Mouse (Mus musculus): ENCODE measurements around the gene Trim3. TPM values are rescaled to one million over a fixed set of nuclear protein-coding genes. Genes with fewer than 3 reads are reported as not detected.

Trim3 gene
- polyA plus RNA-seq, 1 experiment from 2014 or later = 74.5 TPM

DNA sequence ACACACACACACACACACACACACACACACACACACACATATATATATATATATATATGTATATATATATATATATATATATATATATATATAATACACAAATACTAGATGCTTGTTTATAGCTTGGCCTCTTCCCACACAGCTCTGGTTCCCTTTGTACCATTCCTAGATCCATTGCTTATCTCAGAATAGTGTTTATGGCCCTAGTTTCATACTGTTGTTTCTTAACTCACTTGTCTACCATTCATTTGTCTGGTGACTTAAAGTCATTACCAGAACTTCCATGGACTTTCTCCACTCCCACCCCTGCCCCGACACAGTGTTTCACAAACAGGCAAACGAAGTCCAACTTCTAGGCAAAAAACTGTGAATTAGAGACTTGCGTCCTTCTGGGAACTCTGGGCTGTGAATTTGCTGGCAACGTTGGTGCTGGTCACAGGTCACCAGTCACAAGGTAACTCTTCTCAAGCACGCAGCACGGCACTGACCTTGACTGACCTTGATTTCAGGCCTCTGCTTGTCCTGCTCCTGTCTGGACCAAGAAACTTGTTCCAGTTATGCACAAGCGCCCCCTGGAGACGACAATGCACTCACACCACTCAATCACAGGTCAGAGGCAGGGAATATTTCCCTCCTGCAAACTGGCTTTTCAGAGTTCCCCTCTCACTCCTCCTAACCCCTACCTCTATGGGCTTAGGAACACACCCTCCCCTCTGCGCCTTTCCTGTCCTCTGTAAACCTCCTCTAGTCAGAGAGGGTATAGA is 30.3 kb downstream of the Trim3 start:
- Histone ChIP-seq H3K27ac (no peak overlapping the region), H3K9me3 (0 out of 2 replicates have a peak, but pooled peaks cover 6% of the 10 kb centered on the region), H3K27me3 (no peaks in the 10 kb centered on the region), H3K4me1 (replicated peaks) (no peaks in the 10 kb centered on the region), H3K4me3 (replicated peaks) (no peak overlapping the region), H3K9ac (replicated peaks) (no peak overlapping the region), H3K4me2 (replicated peaks) (no peak overlapping the region), H3K36me3 (no peaks in the 10 kb centered on the region)
- ATAC-seq = peak; percentile 86
- WGBS = 38% methylated on average over 9 of the region's 9 CpGs

DNA sequence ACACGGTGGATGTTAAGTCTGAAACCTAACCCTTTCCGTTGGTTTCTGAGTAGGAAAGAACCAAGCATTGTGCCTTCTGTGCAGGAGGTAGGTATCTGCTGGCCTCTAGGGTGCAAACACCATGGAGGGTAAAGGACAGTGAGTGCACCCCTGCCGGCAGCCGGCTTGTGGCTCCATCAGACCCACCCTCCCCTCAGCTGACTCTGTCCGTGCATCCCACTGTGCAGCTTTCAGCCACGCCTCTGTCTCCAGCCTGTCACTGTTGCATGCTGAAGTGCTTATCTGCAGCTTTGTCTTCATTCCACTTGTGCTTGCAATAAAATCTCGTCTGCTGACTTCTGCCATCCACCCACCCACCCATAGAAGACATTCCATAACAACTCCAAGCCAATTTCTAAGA is 43.3 kb downstream of the Trim3 start:
- no peaks in the 10 kb centered on the region for H3K36me3 ChIP-seq
- no peak overlapping the region for H3K27ac ChIP-seq
- H3K9me3 ChIP-seq = no peaks in the 10 kb centered on the region
- no peak overlapping the region for H3K4me3 ChIP-seq (replicated peaks)
- no peak overlapping the region for H3K9ac ChIP-seq (replicated peaks)
- no peak for ATAC-seq
- no peaks in the 10 kb centered on the region for H3K27me3 ChIP-seq
- WGBS = 17% methylated on average over 7 of the region's 7 CpGs
- H3K4me2 ChIP-seq (replicated peaks) = no peak overlapping the region
- no peaks in the 10 kb centered on the region for H3K4me1 ChIP-seq (replicated peaks)

DNA sequence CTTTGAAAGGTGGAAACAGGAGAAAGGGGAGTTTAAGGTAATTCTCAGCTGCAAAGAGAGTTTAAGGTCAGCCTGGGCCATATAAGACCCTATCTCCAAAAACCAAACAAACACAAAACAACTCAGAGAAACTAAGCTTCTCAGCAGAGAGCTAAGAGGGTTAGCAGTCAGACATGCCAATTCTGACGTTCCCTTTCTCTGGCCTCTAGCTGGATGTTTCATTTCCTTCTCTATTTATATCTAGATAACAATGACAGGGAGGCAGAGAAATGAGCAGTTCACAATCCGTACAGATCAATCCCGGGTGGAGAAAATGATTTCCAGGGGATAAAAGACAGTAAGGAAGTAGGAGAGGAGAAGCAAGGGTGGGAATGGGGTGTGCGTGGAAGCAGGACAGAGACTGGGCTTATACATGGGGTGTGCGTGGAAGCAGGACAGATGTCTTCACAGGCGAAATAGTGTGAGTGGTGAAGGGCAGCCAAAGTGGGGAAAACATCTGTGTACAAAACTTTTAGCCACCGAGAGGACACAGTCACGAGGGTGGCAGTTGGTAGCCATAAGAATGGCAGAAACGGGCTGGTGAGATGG is 45.0 kb downstream of the Trim3 start:
- Histone ChIP-seq H3K27me3 (no peaks in the 10 kb centered on the region), H3K4me3 (replicated peaks) (no peak overlapping the region), H3K4me2 (replicated peaks) (no peak overlapping the region), H3K9me3 (no peaks in the 10 kb centered on the region), H3K36me3 (no peaks in the 10 kb centered on the region), H3K27ac (no peak overlapping the region), H3K4me1 (replicated peaks) (no peaks in the 10 kb centered on the region), H3K9ac (replicated peaks) (no peak overlapping the region)
- WGBS = 72% methylated on average over 9 of the region's 9 CpGs
- ATAC-seq = no peak

DNA sequence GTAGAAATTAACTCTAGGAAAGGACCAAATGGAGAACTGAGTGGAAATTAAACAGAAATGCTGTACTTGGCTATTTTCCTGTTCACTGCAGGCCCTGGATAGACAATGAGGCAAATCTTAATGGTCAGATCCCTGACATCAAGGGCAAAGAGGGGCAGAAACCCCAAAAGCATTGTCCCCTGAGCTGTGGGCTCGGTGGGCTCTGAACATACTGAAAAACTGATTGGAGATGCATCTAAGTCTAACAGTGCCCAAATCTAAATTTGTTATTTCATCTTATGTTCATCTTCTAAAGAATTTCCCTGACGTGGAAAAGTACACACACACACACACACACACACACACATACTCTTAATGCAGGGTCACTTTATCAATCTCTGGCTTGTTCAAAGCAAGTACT is 51.4 kb downstream of the Trim3 start:
- Histone ChIP-seq H3K27me3 (no peaks in the 10 kb centered on the region), H3K4me2 (replicated peaks) (peak overlapping the region; percentile 78), H3K4me1 (replicated peaks) (peaks cover 38% of the 10 kb centered on the region), H3K36me3 (no peaks in the 10 kb centered on the region), H3K27ac (peak overlapping the region; percentile 98), H3K9ac (replicated peaks) (peak overlapping the region; percentile 89; the same call in 1 of the 2 replicates), H3K9me3 (no peaks in the 10 kb centered on the region), H3K4me3 (replicated peaks) (peak overlapping the region; percentile 77)
- no peak for ATAC-seq
- 83% methylated on average over 2 of the region's 2 CpGs for WGBS

DNA sequence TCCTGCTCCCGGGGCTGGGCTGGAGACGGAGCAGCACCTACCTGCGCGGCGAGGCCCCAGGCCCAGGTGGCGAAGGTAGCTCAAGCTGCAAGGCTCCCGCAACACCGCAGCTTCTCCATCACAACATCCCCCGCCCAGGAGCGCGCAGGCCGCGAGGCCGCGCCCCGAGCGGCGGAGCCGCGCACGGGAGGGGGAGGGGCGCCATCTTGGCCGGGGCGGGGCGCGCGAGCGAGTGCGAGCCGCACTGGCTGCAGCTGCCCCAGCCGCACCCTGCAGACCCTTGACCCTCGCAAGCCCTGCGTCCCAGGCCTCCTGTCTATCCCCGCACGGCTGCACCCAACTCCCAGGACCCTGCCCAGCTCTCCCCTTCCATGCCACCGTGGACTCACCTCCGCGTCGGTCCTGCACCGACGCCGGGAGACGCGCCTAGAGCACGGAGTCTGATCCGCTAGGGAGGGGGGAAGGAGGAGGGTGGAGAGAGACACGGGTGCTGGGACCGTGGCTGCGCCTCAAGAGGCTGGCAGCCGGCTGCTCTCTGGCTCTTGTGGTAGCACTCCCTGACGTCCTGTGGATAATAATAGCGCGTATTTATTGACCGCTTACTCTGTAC is 52.2 kb downstream of the Trim3 start, which contains the start of gene Apbb1:
TSS of gene Apbb1 (minus strand) at position 560 of the 610 bp plus-strand sequence.
- no peaks in the 10 kb centered on the region for H3K9me3 ChIP-seq
- WGBS = under 1% methylated on average over 44 of the region's 54 CpGs
- peak within 1 kb of the TSS; percentile 89 for H3K9ac ChIP-seq (replicated peaks)
- peak within 1 kb of the TSS; percentile 77 for H3K4me3 ChIP-seq (replicated peaks)
- ATAC-seq = peak; percentile 94
- H3K36me3 ChIP-seq = 0 out of 2 replicates have a peak, but pooled peaks cover 1% of the 10 kb centered on the region
- peaks cover 46% of the 10 kb centered on the region for H3K4me1 ChIP-seq (replicated peaks)
- peak within 1 kb of the TSS; percentile 78 for H3K4me2 ChIP-seq (replicated peaks)
- no peaks in the 10 kb centered on the region for H3K27me3 ChIP-seq
- H3K27ac ChIP-seq = peak within 1 kb of the TSS; percentile 98

GRCm38 (mm10) chr7:105580627-105581089 is 52.7 kb downstream of the Trim3 start:
- Histone ChIP-seq H3K9me3 (no peaks in the 10 kb centered on the region), H3K4me3 (replicated peaks) (peak overlapping the region; percentile 77), H3K36me3 (0 out of 2 replicates have a peak, but pooled peaks cover 3% of the 10 kb centered on the region), H3K9ac (replicated peaks) (peak overlapping the region; percentile 89), H3K27ac (peak overlapping the region; percentile 98), H3K4me1 (replicated peaks) (peaks cover 51% of the 10 kb centered on the region), H3K4me2 (replicated peaks) (peak overlapping the region; percentile 78), H3K27me3 (no peaks in the 10 kb centered on the region)
- ATAC-seq = peak; percentile 74
- WGBS = 1% methylated on average over 14 of the region's 22 CpGs

GRCm38 (mm10) chr7:105578481-105578880 is 54.9 kb downstream of the Trim3 start:
- Histone ChIP-seq H3K9me3 (no peaks in the 10 kb centered on the region), H3K27ac (no peak overlapping the region), H3K4me1 (replicated peaks) (peaks cover 64% of the 10 kb centered on the region), H3K4me3 (replicated peaks) (no peak overlapping the region), H3K36me3 (peaks cover 19% of the 10 kb centered on the region), H3K9ac (replicated peaks) (no peak overlapping the region), H3K4me2 (replicated peaks) (no peak overlapping the region; the same call in 1 of the 2 replicates), H3K27me3 (no peaks in the 10 kb centered on the region)
- ATAC-seq = no peak
- 84% methylated on average over 2 of the region's 2 CpGs for WGBS

DNA sequence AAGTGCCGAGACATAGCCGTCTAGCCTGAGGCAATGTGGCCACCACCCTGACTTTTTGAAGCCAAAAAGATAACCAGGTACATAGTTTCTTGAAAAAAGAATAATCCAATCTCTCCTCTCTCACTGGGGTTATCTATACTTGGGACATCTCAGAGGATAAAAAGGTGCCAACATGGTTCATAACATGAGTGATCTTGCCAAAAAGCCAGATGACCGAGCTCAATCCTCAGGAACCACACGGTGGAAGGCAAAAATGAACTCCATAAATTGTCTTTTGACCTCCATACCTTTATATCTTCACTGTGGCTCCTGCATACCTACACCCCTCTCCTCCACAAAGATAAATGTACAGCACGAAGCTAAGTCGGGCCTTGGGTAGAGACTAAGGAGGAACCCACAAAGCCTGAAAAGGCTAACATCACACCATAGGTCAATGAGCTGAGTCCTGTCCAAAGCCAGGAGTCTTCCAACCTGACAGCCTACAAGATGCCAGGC is 55.9 kb downstream of the Trim3 start:
- H3K4me2 ChIP-seq (replicated peaks) = no peak overlapping the region
- peaks cover 74% of the 10 kb centered on the region for H3K4me1 ChIP-seq (replicated peaks)
- no peaks in the 10 kb centered on the region for H3K9me3 ChIP-seq
- no peak overlapping the region for H3K4me3 ChIP-seq (replicated peaks)
- peaks cover 30% of the 10 kb centered on the region for H3K36me3 ChIP-seq
- no peak for ATAC-seq
- WGBS = 97% methylated on average over 6 of the region's 6 CpGs
- no peaks in the 10 kb centered on the region for H3K27me3 ChIP-seq
- H3K27ac ChIP-seq = no peak overlapping the region
- H3K9ac ChIP-seq (replicated peaks) = no peak overlapping the region

GRCm38 (mm10) chr7:105576166-105576748 is 57.1 kb downstream of the Trim3 start:
- Histone ChIP-seq H3K27ac (no peak overlapping the region), H3K36me3 (peaks cover 31% of the 10 kb centered on the region), H3K4me3 (replicated peaks) (no peak overlapping the region), H3K27me3 (no peaks in the 10 kb centered on the region), H3K9me3 (no peaks in the 10 kb centered on the region), H3K4me2 (replicated peaks) (no peak overlapping the region), H3K9ac (replicated peaks) (no peak overlapping the region), H3K4me1 (replicated peaks) (peaks cover 75% of the 10 kb centered on the region)
- no peak for ATAC-seq
- 89% methylated on average over 3 of the region's 3 CpGs for WGBS

GRCm38 (mm10) chr7:105574537-105574936 is 58.8 kb downstream of the Trim3 start:
- no peaks in the 10 kb centered on the region for H3K9me3 ChIP-seq
- H3K9ac ChIP-seq (replicated peaks) = no peak overlapping the region
- H3K27me3 ChIP-seq = no peaks in the 10 kb centered on the region
- 81% methylated on average over 4 of the region's 4 CpGs for WGBS
- H3K4me2 ChIP-seq (replicated peaks) = no peak overlapping the region
- H3K27ac ChIP-seq = no peak overlapping the region
- no peak overlapping the region for H3K4me3 ChIP-seq (replicated peaks)
- peaks cover 31% of the 10 kb centered on the region for H3K36me3 ChIP-seq
- peaks cover 83% of the 10 kb centered on the region for H3K4me1 ChIP-seq (replicated peaks)
- ATAC-seq = no peak

- WGBS = 95% methylated on average over 8 of the region's 8 CpGs
- H3K4me1 ChIP-seq (replicated peaks) = peaks cover 83% of the 10 kb centered on the region
- H3K36me3 ChIP-seq = peaks cover 31% of the 10 kb centered on the region
- H3K4me2 ChIP-seq (replicated peaks) = no peak overlapping the region
- H3K27ac ChIP-seq = no peak overlapping the region
- H3K9ac ChIP-seq (replicated peaks) = no peak overlapping the region
- no peak overlapping the region for H3K4me3 ChIP-seq (replicated peaks)
- H3K9me3 ChIP-seq = no peaks in the 10 kb centered on the region
- H3K27me3 ChIP-seq = no peaks in the 10 kb centered on the region
- ATAC-seq = no peak
Measured at GRCm38 (mm10) chr7:105572949-105573348, 60.4 kb downstream of the Trim3 start.
